8 mouse cellular contexts compared by ENCODE assay signal in the genomic region with DNA sequence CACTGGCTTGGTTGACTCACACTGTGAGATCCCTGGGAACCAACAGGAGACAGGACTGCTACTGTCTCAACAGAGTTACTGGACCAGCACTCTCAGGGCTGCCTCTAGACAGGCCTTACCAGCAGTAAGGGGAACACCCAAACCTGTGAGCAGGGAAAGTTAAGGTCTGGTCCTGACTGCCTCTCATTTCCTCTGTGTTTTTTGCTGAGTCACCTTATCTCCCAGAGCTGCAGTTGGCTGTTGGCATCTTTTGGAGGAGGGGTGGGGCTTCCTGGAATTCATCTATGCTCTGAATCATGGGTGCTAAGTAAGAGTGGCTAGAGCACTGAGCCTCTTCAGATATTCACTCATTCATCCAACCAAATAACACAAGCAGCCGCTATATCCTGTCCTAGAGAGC. TPM values are rescaled to one million over a fixed set of nuclear protein-coding genes. Genes with fewer than 3 reads are reported as not detected.
DNase-seq lines count a peak whose midpoint lies in the region; ATAC-seq and TF ChIP-seq lines count a peak whose summit lies in the region.

No protein-coding gene starts in this region.

- no peaks in the 10 kb centered on the region for H3K36me3 ChIP-seq in intestine, embryonic 14.5 days (ENCODE audit: control insufficient read depth, insufficient read depth, low read length)
- no peaks in the 10 kb centered on the region for H3K36me3 ChIP-seq in intestine, postnatal 0 days (ENCODE audit: control insufficient read depth, insufficient read depth)
- no peaks in the 10 kb centered on the region for H3K36me3 ChIP-seq in heart, embryonic 16.5 days (ENCODE audit: control insufficient read depth, insufficient read depth)
- H3K36me3 ChIP-seq in lung, embryonic 16.5 days (ENCODE audit: control insufficient read depth, insufficient read depth, low read length), result no peaks in the 10 kb centered on the region
- no peaks in the 10 kb centered on the region for H3K36me3 ChIP-seq in hindbrain, embryonic 11.5 days (ENCODE audit: control insufficient read depth, insufficient read depth, low read length)
- H3K36me3 ChIP-seq in thymus, adult 2 months (ENCODE audit: control insufficient read depth, insufficient read depth, low read length), result no peaks in the 10 kb centered on the region

- peak overlapping the region; percentile 57; the same call in 1 of the 2 replicates for H3K27ac ChIP-seq in intestine, embryonic 14.5 days (ENCODE audit: low read depth)
- no peak overlapping the region for H3K27ac ChIP-seq in intestine, postnatal 0 days (ENCODE audit: low read depth, low read length)
- H3K27ac ChIP-seq in heart, embryonic 16.5 days (ENCODE audit: low read length), result peak overlapping the region; percentile 47
- H3K27ac ChIP-seq in lung, embryonic 16.5 days (ENCODE audit: low read length), result peak overlapping the region; percentile 59
- H3K27ac ChIP-seq in hindbrain, embryonic 11.5 days (ENCODE audit: low read depth, low read length), result no peak overlapping the region
- H3K27ac ChIP-seq in thymus, adult 2 months (ENCODE audit: control insufficient read depth, insufficient read depth, low read length), result no peak overlapping the region

- no peak for ATAC-seq in intestine, embryonic 14.5 days (replicated peaks; ENCODE audit: low FRiP score, low TSS enrichment, low read depth)
- no peak for ATAC-seq in intestine, postnatal 0 days
- no peak for ATAC-seq in heart, embryonic 16.5 days (replicated peaks; ENCODE audit: extremely low read depth, insufficient read depth, low FRiP score)
- peak; percentile 30 for ATAC-seq in lung, embryonic 16.5 days (ENCODE audit: low read depth)
- no peak for ATAC-seq in hindbrain, embryonic 11.5 days (ENCODE audit: low FRiP score)

- TF ChIP-seq POLR2A in thymus, adult 2 months (IDR thresholded peaks at IDR 0.05; ENCODE audit: control insufficient read depth, extremely low read depth, insufficient read depth, low read length, poor library complexity), result no peak

- WGBS in intestine, embryonic 14.5 days, result 70% methylated on average over 1 of the region's 1 CpGs
- 39% methylated on average over 1 of the region's 1 CpGs for WGBS in intestine, postnatal 0 days
- WGBS in heart, embryonic 16.5 days, result 28% methylated on average over 1 of the region's 1 CpGs
- WGBS in lung, embryonic 16.5 days, result 34% methylated on average over 1 of the region's 1 CpGs
- WGBS in hindbrain, embryonic 11.5 days, result 78% methylated on average over 1 of the region's 1 CpGs
- 56% methylated on average over 1 of the region's 1 CpGs for WGBS in thymus, adult 2 months

- H3K9ac ChIP-seq in intestine, embryonic 14.5 days (ENCODE audit: low read length), result no peak overlapping the region
- no peak overlapping the region for H3K9ac ChIP-seq in intestine, postnatal 0 days (ENCODE audit: low read depth, low read length)
- H3K9ac ChIP-seq in heart, embryonic 16.5 days (ENCODE audit: low read length), result no peak overlapping the region
- H3K9ac ChIP-seq in lung, embryonic 16.5 days (ENCODE audit: low read length), result no peak overlapping the region
- no peak overlapping the region for H3K9ac ChIP-seq in hindbrain, embryonic 11.5 days (ENCODE audit: low read depth, low read length)

- peaks cover 35% of the 10 kb centered on the region for H3K4me1 ChIP-seq in intestine, embryonic 14.5 days (replicated peaks; ENCODE audit: control insufficient read depth, insufficient read depth, low read length)
- H3K4me1 ChIP-seq in intestine, postnatal 0 days (replicated peaks; ENCODE audit: control insufficient read depth, insufficient read depth, low read length), result peaks cover 27% of the 10 kb centered on the region
- H3K4me1 ChIP-seq in heart, embryonic 16.5 days (ENCODE audit: control insufficient read depth, insufficient read depth, low read length), result peaks cover 38% of the 10 kb centered on the region
- H3K4me1 ChIP-seq in lung, embryonic 16.5 days (replicated peaks; ENCODE audit: control insufficient read depth, insufficient read depth, low read length), result peaks cover 34% of the 10 kb centered on the region
- peaks cover 5% of the 10 kb centered on the region; the same call in 1 of the 2 replicates for H3K4me1 ChIP-seq in hindbrain, embryonic 11.5 days (replicated peaks; ENCODE audit: control insufficient read depth, insufficient read depth, low read length)
- H3K4me1 ChIP-seq in thymus, adult 2 months (replicated peaks; ENCODE audit: control insufficient read depth, insufficient read depth, low read length), result peaks cover 51% of the 10 kb centered on the region

- no peak overlapping the region for H3K4me2 ChIP-seq in intestine, embryonic 14.5 days (ENCODE audit: low read length)
- H3K4me2 ChIP-seq in intestine, postnatal 0 days (replicated peaks; ENCODE audit: low read depth), result no peak overlapping the region
- H3K4me2 ChIP-seq in heart, embryonic 16.5 days (ENCODE audit: low read depth, low read length), result no peak overlapping the region; the same call in 1 of the 2 replicates
- no peak overlapping the region for H3K4me2 ChIP-seq in lung, embryonic 16.5 days (ENCODE audit: low read depth, low read length)
- no peak overlapping the region for H3K4me2 ChIP-seq in hindbrain, embryonic 11.5 days (replicated peaks; ENCODE audit: low read depth, low read length)

- H3K27me3 ChIP-seq in intestine, embryonic 14.5 days (replicated peaks; ENCODE audit: control insufficient read depth, insufficient read depth, low read length), result peaks cover 14% of the 10 kb centered on the region
- no peaks in the 10 kb centered on the region for H3K27me3 ChIP-seq in intestine, postnatal 0 days (replicated peaks; ENCODE audit: control insufficient read depth, insufficient read depth, low read length)
- H3K27me3 ChIP-seq in heart, embryonic 16.5 days (ENCODE audit: control insufficient read depth, insufficient read depth, low read length), result no peaks in the 10 kb centered on the region; the same call in 1 of the 2 replicates
- H3K27me3 ChIP-seq in lung, embryonic 16.5 days (ENCODE audit: control insufficient read depth, insufficient read depth, low read depth, low read length), result peaks cover 5% of the 10 kb centered on the region
- H3K27me3 ChIP-seq in hindbrain, embryonic 11.5 days (ENCODE audit: control insufficient read depth, insufficient read depth, low read length), result peaks cover 17% of the 10 kb centered on the region
- H3K27me3 ChIP-seq in thymus, adult 2 months (ENCODE audit: control insufficient read depth, insufficient read depth, low read length), result no peaks in the 10 kb centered on the region

- DNase-seq in intestine, embryonic 14.5 days (ENCODE audit: low spot score), result no peak
- DNase-seq in CD4-positive, CD25-positive, alpha-beta regulatory T cell, adult 2 months (ENCODE audit: low read depth, low spot score), result peak; percentile 27
- peak; percentile 69 to 73 for DNase-seq in adrenal gland, postnatal 36 days
- no peak for DNase-seq in hindbrain, embryonic 11.5 days (ENCODE audit: low spot score)
- DNase-seq in thymus, adult 2 months, result no peak

- TF ChIP-seq CTCF in intestine, postnatal 0 days (IDR thresholded peaks at IDR 0.05; ENCODE audit: low read depth), result no peak
- TF ChIP-seq CTCF in thymus, adult 2 months (IDR thresholded peaks at IDR 0.05; ENCODE audit: borderline replicate concordance, control insufficient read depth, extremely low read depth, insufficient read depth, low read length, poor library complexity), result no peak

- H3K4me3 ChIP-seq in intestine, embryonic 14.5 days (ENCODE audit: low read depth, low read length), result no peak overlapping the region
- H3K4me3 ChIP-seq in intestine, postnatal 0 days (ENCODE audit: low read depth, low read length), result no peak overlapping the region
- H3K4me3 ChIP-seq in heart, embryonic 16.5 days (ENCODE audit: low read length), result no peak overlapping the region
- no peak overlapping the region for H3K4me3 ChIP-seq in lung, embryonic 16.5 days (ENCODE audit: low read length)
- H3K4me3 ChIP-seq in hindbrain, embryonic 11.5 days (ENCODE audit: low read depth, low read length), result no peak overlapping the region
- no peak overlapping the region for H3K4me3 ChIP-seq in thymus, adult 2 months (ENCODE audit: control insufficient read depth, insufficient read depth, low read length)

- H3K9me3 ChIP-seq in intestine, embryonic 14.5 days (ENCODE audit: control insufficient read depth, low read length), result no peaks in the 10 kb centered on the region
- H3K9me3 ChIP-seq in intestine, postnatal 0 days (ENCODE audit: control insufficient read depth), result no peaks in the 10 kb centered on the region
- no peaks in the 10 kb centered on the region for H3K9me3 ChIP-seq in heart, embryonic 16.5 days (replicated peaks; ENCODE audit: control insufficient read depth, low read length)
- no peaks in the 10 kb centered on the region for H3K9me3 ChIP-seq in lung, embryonic 16.5 days (ENCODE audit: control insufficient read depth, low read length)
- no peaks in the 10 kb centered on the region for H3K9me3 ChIP-seq in hindbrain, embryonic 11.5 days (ENCODE audit: control insufficient read depth, low read length)

RNA-seq across cellular contexts. Expression of gene Pak6, which starts 4.0 kb away (rescaled TPM):
- polyA plus RNA-seq in intestine, embryonic 14.5 days (2014; fragmentation: Nextera tagmentation; extraction: Ambion mirVana), result 2.4 and 2.7 TPM in 2 replicates
- polyA plus RNA-seq in intestine, postnatal 0 days (2015; fragmentation: Nextera tagmentation; extraction: Ambion mirVana), result 0.90 and 1.4 TPM in 2 replicates
- 10 to 100 TPM; 17.9 to 26.0 TPM for total RNA-seq in adrenal gland, postnatal 36 days (2021)
- 9.8 and 11.1 TPM in 2 replicates for polyA plus RNA-seq in heart, embryonic 16.5 days (2015; fragmentation: Nextera tagmentation; extraction: Ambion mirVana)
- polyA plus RNA-seq in lung, embryonic 16.5 days (2015; fragmentation: Nextera tagmentation; extraction: Ambion mirVana), result 2.2 and 3.9 TPM in 2 replicates
- polyA plus RNA-seq in hindbrain, embryonic 11.5 days (2014; fragmentation: Nextera tagmentation; extraction: Ambion mirVana), result 1.5 and 2.0 TPM in 2 replicates
- polyA plus RNA-seq in thymus, adult 2 months (2012; rRNA removed), result 4.3 and 4.7 TPM in 2 replicates

RNA-seq across cellular contexts. Expression of gene Ankrd63, which starts 44.7 kb away (rescaled TPM):
- 0.19 and 0.20 TPM in 2 replicates for polyA plus RNA-seq in intestine, embryonic 14.5 days (2014; fragmentation: Nextera tagmentation; extraction: Ambion mirVana)
- polyA plus RNA-seq in intestine, postnatal 0 days (2015; fragmentation: Nextera tagmentation; extraction: Ambion mirVana), result 0.63 and 0.65 TPM in 2 replicates
- under 1 TPM; 0.10 to 0.30 TPM for total RNA-seq in adrenal gland, postnatal 36 days (2021)
- 2.8 and 3.1 TPM in 2 replicates for polyA plus RNA-seq in heart, embryonic 16.5 days (2015; fragmentation: Nextera tagmentation; extraction: Ambion mirVana)
- 0.06 and 0.11 TPM in 2 replicates for polyA plus RNA-seq in lung, embryonic 16.5 days (2015; fragmentation: Nextera tagmentation; extraction: Ambion mirVana)
- not detected in 2 replicates for polyA plus RNA-seq in hindbrain, embryonic 11.5 days (2014; fragmentation: Nextera tagmentation; extraction: Ambion mirVana)
- 0.20 and 0.27 TPM in 2 replicates for polyA plus RNA-seq in thymus, adult 2 months (2012; rRNA removed)

Comparison
In these comparisons a context has a peak if more than half of its experiments do, and no peak if none do; other contexts are left out.
1. H3K27ac ChIP-seq: peak in intestine, embryonic 14.5 days (single experiment), heart, embryonic 16.5 days (single experiment) and lung, embryonic 16.5 days (single experiment); none in intestine, postnatal 0 days (single experiment), hindbrain, embryonic 11.5 days (single experiment) and thymus, adult 2 months (single experiment).
2. DNase-seq: peak in CD4-positive, CD25-positive, alpha-beta regulatory T cell, adult 2 months (single experiment) and adrenal gland, postnatal 36 days (2 of 2); none in intestine, embryonic 14.5 days (single experiment), hindbrain, embryonic 11.5 days (single experiment) and thymus, adult 2 months (single experiment).